Mouse (Mus musculus) MEL (cell line): Measurements from ENCODE around the gene Arhgap45.

Experiments used
- BHLHE40 ChIP-seq: IDR thresholded peaks from 2 replicates; pipeline ENCODE4 v1.6.1; 2012; ENCODE audit warnings: low read depth, mild to moderate bottlenecking, inconsistent platforms, low read length, improper control_type of control experiment, borderline replicate concordance
- CHD2 ChIP-seq: IDR thresholded peaks from 2 replicates; pipeline ENCODE4 v1.6.1; 2011; ENCODE audit warnings: low read length, improper control_type of control experiment
- CTCF ChIP-seq, 3 experiments: IDR thresholded peaks in 2 of 3; conservative IDR thresholded peaks in 1 of 3; 2 replicates each; pipeline ENCODE4 v1.5.1; 2011 to 2012; ENCODE audit warnings: low read length in 3 of 3, low read depth in 2 of 3, mild to moderate bottlenecking in 2 of 3, improper control_type of control experiment in 1 of 3, inconsistent platforms in 1 of 3, mixed read lengths in 1 of 3, moderate library complexity in 1 of 3; ENCODE audit not compliant: control insufficient read depth in 1 of 3, insufficient read depth in 1 of 3, poor library complexity in 1 of 3, severe bottlenecking in 1 of 3
- EP300 ChIP-seq, 2 experiments: IDR thresholded peaks; 2 replicates each; pipeline ENCODE4 v1.6.1; 2011; ENCODE audit warnings: improper control_type of control experiment in 2 of 2, low read length in 2 of 2, low read depth in 1 of 2, mild to moderate bottlenecking in 1 of 2
- MAFK ChIP-seq: IDR thresholded peaks from 2 replicates; pipeline ENCODE4 v1.6.1; 2011; ENCODE audit warnings: low read depth, mild to moderate bottlenecking, low read length, improper control_type of control experiment, borderline replicate concordance
- MAX ChIP-seq: IDR thresholded peaks from 2 replicates; pipeline ENCODE4 v1.6.1; 2011; ENCODE audit warnings: low read length, improper control_type of control experiment
- NELFE ChIP-seq: IDR thresholded peaks from 2 replicates; pipeline ENCODE4 v1.6.1; 2011; ENCODE audit warnings: low read depth, low read length, improper control_type of control experiment
- POLR2A ChIP-seq, 2 experiments: IDR thresholded peaks; 2 replicates each; pipeline ENCODE4 v1.6.1; 2011 to 2012; ENCODE audit warnings: low read length in 2 of 2, mild to moderate bottlenecking in 2 of 2, control low read depth in 1 of 2, improper control_type of control experiment in 1 of 2, low read depth in 1 of 2, moderate library complexity in 1 of 2; ENCODE audit not compliant: control insufficient read depth in 1 of 2, insufficient read depth in 1 of 2, poor library complexity in 1 of 2
- RAD21 ChIP-seq: IDR thresholded peaks from 2 replicates; pipeline ENCODE4 v1.6.1; 2011; ENCODE audit warnings: mild to moderate bottlenecking, low read depth, low read length, improper control_type of control experiment
- TBP ChIP-seq: IDR thresholded peaks from 2 replicates; pipeline ENCODE4 v1.8.0; 2011; ENCODE audit warnings: low read depth, low read length, improper control_type of control experiment
- USF1 ChIP-seq: IDR thresholded peaks from 2 replicates; pipeline ENCODE4 v1.6.1; 2014; ENCODE audit warnings: low read depth, mild to moderate bottlenecking, inconsistent platforms, low read length, improper control_type of control experiment, moderate library complexity
- ZKSCAN1 ChIP-seq: IDR thresholded peaks from 2 replicates; pipeline ENCODE4 v1.6.1; 2012; ENCODE audit warnings: low read depth, mild to moderate bottlenecking, inconsistent platforms, low read length, improper control_type of control experiment, moderate library complexity

DNA sequence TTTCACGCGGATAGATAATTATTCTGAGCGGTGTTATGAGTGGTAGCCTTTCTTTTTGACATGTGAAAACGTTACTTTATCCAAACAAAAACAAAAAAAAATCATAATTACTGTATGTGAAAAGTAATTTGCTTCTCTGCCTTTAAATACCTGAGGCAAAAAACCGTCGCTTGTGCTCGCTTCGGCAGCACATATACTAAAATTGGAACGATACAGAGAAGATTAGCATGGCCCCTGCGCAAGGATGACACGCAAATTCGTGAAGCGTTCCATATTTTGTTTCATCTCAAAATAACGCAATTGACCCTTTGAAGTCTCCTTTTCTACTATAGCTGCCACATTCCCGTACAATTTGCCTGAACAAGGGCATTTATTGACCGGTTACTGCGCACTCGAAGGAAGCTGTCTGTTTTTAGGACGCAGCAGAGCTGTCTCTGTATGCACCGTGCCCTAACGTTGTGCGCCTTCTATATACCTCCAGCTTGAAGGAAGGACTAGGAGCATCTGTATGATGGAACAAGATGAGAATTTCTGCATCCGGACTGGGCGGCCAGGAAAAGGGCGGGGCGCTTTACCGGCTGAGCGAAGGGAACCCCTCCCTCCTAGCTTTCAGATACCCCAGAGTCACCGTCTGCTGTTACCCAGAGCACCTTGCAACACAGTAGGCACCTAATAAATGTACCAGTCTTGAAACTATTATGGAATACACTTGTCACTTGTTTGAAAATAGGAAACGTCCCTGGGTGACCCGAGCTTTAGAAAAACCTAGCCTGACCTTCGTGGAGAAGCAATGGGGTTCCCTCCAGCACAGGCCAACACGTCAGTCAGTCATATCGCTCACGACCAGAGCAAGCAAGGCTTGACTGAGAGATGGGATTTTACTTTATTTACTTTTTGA lies 30.9 kb upstream of the Arhgap45 start:
- TF ChIP-seq EP300 (IDR thresholded peaks at IDR 0.05; ENCODE audit: low read depth in 1 of 2, low read length in 2 of 2) (no peak; a peak in 2 of 4 replicates), ZKSCAN1 (no peak), CTCF (IDR thresholded peaks at IDR 0.05 in 2 of 3, conservative IDR thresholded peaks at IDR 0.05 in 1 of 3; ENCODE audit: control insufficient read depth in 1 of 3, insufficient read depth in 1 of 3, low read depth in 2 of 3, low read length in 3 of 3, poor library complexity in 1 of 3, severe bottlenecking in 1 of 3) (no peak), BHLHE40 (no peak), TBP (peak; percentile 99), MAFK (peak; percentile 95), RAD21 (no peak), POLR2A (IDR thresholded peaks at IDR 0.05; ENCODE audit: control insufficient read depth in 1 of 2, insufficient read depth in 1 of 2, low read depth in 1 of 2, low read length in 2 of 2, poor library complexity in 1 of 2) (peak; percentile 28 to 78; a peak in 2 of 4 replicates), NELFE (peak; percentile 44), CHD2 (no peak), USF1 (no peak), MAX (0 out of 2 replicates have a peak, but pooled peaks have one; percentile 37)
